Mouse (Mus musculus) E14TG2a.4 (cell line): ENCODE data around the gene Vim.

Experiments used
- CTCF ChIP-seq: conservative IDR thresholded peaks from 2 replicates; pipeline ENCODE4 v1.5.1; 2014; ENCODE audit warnings: low read length
- POU5F1 ChIP-seq: IDR thresholded peaks from 2 replicates; pipeline ENCODE4 v1.6.1; 2014; ENCODE audit warnings: low read length, borderline replicate concordance

DNA sequence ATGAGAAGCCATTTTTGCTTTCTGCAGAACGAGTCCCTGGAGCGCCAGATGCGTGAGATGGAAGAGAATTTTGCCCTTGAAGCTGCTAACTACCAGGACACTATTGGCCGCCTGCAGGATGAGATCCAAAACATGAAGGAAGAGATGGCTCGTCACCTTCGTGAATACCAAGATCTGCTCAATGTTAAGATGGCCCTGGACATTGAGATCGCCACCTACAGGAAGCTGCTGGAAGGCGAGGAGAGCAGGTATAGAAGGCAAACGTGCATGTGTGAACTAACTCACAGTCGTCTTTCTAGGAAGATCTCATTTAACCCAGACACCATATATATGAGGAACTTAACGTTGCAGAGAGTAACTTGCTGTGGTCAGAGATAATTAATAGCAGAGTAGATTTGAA is 6.3 kb downstream of the Vim start:
- TF ChIP-seq CTCF (peak; percentile 42), POU5F1 (no peak)
